Mouse (Mus musculus) hindlimb bud, embryonic 11.5 days (tissue): Measurements from ENCODE around the gene Foxn3.
A peak's percentile ranks its signal among the peaks of the same experiment; 100 is the strongest.

ENCODE experiments used
- DNase-seq: peaks from one replicate; pipeline ENCODE4 v3.0.0-alpha.2; 2012; ENCODE audit warnings: low read depth, low spot score; ENCODE audit errors: extremely low spot score

Gene Foxn3

DNA sequence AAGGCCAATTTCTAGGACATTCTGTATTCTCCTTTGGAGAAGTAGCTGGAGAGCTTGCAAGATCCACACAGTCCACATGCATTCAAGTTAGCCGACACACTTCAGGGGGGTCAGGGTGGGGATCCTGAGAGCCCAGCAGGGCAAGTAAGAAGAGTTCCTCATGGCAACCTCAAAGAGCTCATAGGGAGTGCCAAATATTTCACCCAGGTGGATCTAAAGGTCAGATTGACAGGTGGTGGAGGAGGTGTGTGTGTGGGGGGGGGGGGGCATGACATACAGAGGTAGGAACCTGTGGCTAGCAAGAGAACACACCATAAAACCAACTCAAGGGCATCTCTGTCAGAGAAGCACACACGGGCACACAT lies 144.0 kb downstream of the Foxn3 start:
- DNase-seq: no peak

DNA sequence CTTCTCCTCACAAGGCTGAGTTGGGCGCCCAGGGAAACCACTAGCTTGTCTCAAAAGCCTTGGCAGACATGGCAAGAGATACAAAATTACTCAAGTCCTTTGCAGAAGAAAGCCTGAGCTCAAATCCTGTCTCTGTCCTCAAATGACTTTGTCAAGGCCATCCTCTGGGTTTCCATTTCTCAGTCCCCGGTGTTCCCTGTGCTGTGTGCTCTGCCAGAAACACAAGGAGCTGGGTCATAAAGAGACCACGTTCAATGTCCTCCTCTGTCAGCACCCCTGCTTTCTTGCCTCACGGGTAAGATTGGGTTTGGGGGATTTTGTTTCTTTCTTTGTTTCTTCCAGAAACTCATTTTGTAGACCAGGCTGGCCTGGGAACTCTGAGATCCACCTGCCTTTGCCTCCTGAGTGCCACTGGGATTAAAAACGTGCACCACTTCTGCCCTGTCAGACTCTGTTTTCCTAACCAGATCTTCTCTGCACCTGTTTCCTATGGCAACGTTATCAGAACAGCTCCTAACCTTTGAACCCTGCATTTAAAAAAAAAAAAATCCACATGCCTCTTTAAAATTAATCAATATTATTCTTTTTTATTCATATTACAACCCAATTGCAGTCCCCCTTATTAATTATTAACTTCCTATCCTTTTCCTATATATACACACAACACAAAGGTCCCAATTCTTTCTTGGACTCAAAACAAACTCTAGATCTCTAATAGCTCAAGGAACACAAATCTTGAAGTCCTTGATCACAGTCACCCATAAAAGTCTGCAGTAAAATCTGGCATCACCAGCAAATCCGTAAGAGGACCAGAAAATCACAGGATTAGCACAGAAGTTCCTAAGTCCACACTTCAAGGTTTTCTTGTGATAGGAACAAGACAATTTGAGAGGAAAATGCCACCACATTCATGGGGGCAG lies 144.6 kb downstream of the Foxn3 start:
- DNase-seq: no peak

DNA sequence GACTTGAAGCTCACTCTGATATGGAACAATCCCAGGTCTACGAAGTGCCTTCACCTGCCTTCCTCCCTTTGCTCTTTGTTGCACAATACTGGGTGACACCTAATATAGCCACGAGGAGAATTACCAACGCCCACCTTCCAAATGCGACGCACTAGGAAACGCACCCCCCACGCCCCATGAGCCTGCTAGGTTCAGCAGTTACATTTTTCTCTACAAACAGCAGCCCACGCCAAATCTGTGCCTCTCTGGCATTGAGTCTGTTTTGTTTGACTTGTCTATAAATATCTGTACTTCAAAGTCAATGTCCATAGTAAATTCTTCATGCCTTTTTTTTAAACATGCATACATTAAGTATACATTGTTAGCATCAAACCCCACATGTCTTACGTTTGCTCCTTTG lies 145.5 kb downstream of the Foxn3 start:
- DNase-seq: no peak

GRCm38 (mm10) chr12:99415538-99415937 lies 147.8 kb downstream of the Foxn3 start:
- no peak for DNase-seq

- no peak for DNase-seq
Observed at GRCm38 (mm10) chr12:99412496-99412895, 150.9 kb downstream of the Foxn3 start.

- DNase-seq: no peak
Observed at GRCm38 (mm10) chr12:99412034-99412433, 151.3 kb downstream of the Foxn3 start.

DNA sequence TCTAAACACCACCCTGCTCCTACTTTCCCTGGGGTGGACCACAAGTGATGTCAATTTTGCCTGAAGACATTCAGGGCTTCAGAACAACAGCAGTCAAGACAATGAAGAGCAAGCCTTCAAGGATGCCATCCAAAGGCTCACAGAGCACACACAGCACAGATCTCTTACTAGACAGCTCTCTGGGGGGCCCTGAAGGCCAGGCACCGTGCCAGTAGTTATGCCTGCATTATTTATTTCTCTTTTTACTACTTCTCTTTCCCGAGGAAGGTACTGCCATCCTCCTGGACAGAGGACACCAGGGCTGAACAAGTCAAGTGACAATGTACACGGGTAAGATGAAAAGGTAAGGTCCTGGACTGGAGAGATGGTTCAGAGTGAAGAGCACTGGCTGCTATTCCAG lies 154.7 kb downstream of the Foxn3 start:
- DNase-seq: no peak

DNA sequence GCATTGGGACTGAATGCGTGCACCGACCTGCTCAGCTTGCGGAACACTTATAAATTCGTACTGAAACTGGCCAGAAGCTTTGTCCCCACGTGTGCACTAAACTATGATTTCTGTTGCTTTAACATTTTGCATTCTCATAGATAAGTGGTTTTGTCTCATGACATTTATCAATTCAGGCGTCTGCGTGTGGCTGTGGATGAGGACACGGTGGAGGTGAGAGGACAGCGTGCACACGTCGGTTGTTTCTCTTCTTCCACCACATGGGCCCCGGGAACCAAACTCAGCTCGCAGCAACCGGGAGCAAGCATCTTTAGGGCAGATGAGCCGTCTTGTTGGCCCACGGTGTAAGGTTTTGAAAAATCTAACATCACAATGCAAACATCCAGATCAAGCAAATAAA lies 155.3 kb downstream of the Foxn3 start:
- DNase-seq: no peak

DNA sequence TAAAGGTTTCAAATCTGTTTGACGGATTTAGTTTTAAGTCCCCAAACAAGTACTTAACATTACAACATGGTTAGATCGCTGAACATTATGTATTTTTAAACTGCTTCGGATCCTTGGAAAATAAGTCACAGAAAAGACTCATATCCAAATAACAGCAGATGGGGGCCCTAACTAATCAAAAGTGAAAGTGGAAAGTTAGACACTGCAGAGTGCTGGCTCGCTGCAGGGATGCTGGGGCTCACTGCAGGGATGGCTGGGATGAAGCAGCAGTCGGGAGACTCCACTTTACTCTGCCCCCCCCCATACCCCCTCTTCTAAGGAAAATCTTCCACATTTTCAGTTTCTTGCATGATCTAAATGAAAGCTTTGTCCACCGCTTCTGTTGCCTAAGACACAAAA lies 156.1 kb downstream of the Foxn3 start:
- no peak for DNase-seq

DNA sequence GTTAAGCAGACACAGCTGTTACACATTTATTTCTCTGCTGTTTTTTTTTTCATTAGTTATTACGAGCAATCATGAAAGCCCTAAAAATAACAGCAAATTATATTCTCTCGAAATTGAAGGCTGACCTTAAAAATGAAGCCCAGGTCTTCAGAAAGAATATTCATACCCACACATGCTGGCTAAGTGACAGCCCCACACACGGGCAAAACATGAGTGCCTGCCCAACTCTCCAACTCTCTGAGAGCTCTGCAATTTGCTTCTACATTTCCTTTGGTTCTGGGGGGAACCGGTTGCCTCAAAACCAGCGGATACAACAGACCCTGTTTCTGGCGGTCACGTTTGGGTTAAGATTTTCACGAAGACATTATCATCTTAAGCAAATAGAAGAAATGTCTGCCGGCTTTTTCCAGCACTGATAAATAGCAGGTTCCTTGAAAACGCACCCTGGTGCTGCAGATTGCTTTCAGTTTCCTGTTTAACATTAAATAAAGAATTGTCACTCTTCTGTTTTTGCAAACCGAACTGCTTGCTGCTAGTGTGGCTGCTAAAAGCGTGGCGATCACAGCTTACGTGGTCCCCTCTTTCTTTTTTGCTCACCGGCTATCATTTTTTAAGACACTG lies 156.6 kb downstream of the Foxn3 start:
- DNase-seq: no peak

GRCm38 (mm10) chr12:99406254-99406653 lies 157.1 kb downstream of the Foxn3 start:
- no peak for DNase-seq

GRCm38 (mm10) chr12:99405401-99405800 lies 158.0 kb downstream of the Foxn3 start:
- no peak for DNase-seq

DNA sequence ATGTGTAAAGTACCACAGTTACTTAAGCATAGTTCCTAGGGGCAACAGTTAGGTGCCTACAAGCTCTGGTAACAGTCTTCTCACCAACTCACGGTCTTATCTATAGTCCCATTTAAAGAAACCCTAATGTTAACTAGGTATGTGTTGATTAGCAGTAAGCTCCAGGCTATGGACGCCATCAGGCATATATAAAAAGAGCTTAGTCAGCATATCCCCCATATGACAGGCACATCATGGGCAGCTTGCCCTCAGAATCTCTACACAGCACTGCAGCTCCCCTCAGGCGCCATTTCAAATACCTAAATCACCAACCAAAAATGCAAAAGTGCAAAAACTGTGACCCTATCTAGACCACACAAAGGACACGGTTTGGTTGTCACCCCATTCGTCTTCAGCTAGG lies 160.4 kb downstream of the Foxn3 start:
- no peak for DNase-seq

DNA sequence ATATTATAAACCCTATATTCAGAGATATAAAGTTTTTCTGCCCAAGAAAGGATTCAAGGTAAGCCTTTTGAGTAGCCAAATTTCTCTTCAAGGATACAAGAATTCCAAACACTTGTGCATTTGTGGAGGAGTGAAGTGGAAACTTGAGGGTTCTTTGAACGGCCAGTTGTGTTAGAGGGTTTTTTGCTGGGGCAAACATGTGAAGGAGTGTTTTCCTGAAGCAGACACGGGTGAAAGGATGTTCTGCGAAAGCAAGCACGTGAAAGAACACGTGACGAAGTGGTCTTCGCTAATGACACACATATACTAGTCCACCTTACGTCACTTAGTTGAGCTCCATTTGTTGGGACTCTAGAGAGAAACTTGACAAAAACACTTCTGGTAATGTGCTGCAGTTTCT lies 162.5 kb downstream of the Foxn3 start:
- DNase-seq: no peak

- no peak for DNase-seq
Observed at GRCm38 (mm10) chr12:99399575-99399974, 163.8 kb downstream of the Foxn3 start.

DNA sequence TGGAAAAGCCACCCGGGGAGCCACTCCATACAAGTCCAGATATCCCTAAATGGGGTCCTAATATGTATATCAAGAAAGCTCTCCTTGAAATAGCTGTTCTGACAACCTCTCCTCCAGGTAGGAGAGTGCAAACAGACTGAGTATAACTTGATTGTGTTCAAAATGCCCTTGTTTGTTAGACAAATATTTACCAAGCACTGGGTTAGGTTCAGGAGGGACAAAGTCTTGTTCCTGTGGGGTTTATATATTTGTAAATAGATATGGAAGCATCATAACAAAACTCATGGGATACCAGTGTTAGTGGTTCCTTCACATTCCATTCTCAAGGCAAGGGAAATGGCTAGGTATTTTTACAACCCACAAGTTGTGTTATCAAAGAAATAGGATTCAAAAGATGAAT lies 166.9 kb downstream of the Foxn3 start:
- DNase-seq: no peak

DNA sequence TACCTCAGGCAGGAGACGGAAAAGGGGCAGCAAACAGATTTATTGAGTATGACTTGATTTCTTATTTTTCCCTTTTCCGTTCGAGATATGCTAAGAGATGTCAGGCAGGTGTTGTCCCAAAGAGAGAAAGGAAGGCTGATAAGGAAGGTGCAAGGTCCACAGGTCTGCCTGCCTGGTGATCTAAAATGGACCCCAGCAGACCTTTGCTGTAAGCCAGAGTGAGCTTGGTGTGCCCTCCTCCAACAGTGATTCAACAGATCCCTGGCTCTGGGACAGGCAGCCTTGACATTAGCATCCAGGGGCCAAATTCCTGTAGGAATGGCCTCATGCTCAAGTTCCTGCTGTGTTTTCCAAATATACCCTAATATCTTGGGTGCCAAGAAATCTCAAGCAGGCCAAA lies 168.3 kb downstream of the Foxn3 start:
- DNase-seq: no peak

GRCm38 (mm10) chr12:99394676-99395075 lies 168.7 kb downstream of the Foxn3 start:
- DNase-seq: no peak

DNA sequence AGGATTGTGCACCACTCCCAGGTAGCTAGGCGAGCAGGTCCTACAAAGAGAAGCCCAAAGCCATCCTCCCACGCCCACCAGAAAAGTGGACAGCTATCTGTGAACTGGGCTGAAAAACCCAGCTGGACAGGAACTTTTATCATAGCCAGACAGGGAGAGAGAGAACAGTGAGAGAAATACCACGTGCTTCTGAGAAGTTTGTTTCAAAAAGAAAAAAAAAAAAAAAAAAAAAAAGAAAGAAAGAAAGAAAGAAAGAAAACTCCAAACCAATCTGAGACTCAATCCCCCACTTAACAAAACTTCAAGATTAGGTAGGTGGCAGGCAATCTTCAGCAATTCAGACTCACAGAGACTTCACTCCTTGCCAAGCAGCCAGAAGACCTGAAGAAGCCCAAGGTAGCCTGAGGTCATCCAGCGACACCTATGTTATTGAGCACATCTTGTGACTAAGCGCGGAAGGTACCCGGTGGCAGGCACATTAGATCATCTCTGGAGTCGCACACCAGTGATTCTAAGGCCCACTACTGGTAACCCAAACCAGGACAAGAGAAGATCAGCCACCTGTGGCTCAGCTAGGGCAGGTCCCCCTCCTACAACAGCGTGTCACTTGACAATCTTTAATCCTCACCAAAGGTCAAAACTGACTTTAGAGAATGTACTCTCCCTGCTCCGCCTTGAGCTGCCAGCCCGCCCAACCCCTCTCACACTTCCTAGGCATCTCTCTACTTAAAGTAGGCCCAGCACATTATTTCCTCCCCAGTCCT lies 169.3 kb downstream of the Foxn3 start:
- no peak for DNase-seq

DNA sequence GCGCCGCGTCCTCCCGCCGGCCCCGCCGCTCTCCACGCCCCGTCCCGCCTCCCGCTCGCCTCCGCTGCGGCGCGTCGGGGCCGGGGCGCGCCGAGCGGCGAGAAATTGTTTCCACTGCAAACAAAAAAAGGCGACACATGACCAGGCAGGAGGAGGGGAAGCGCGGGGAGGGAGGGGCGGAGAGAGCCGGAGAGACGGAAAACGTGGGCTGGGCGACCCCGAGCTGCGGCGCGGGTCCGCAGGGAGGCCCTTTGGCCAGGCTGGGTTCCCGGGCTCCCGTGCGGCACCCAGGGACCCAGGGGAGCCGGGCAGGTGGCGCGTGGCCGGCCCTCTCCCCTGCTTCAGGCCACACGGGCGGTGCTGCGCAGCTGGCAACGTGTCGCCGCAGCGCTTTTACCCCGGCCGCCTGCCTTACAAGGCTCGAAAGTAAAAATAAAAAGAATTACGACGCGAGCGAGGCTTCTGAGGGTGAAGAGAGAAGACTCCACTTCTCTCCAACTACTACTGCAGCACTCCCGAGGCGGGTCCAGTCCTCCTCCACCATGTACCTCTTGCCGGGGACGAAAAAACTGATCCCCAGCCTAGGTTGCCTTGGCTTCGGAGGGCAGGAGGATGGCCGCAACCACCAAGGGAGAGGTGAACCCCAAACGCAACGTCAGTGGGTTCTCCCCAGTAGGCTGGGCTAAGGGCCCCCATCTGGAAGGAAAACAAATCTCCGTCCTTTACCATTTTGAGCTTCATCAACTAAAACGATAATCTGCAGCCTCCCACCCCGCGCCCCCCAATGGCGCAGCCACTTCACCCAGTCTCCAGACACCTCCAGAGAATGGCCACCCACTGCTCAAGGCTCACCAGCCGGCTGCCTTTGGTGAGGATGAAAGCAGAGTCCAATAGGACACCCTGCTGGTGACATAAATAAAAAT lies 170.2 kb downstream of the Foxn3 start:
- DNase-seq: peak; percentile 73
